Mouse (Mus musculus) midbrain, embryonic 16.5 days (tissue): ENCODE data around the gene Phf5a. TPM values are rescaled to one million over a fixed set of nuclear protein-coding genes. Genes with fewer than 3 reads are reported as not detected.
"Not testable (repeated sequence)": the region's sequence is repeated elsewhere in the genome, so short reads cannot be mapped to it uniquely, and the experiment has no call there.

Experiments
- ATAC-seq: fragments of 200-750 bp; cut with Nextera tagmentation; 2 replicates; pipeline ENCODE4 v1.8.0; 2017; ENCODE audit warnings: moderate TSS enrichment
- H3K27ac ChIP-seq: fragments of 300-500 bp; sonication (generic); 2 replicates; pipeline ENCODE4 v1.5.1; 2014; ENCODE audit warnings: mild to moderate bottlenecking, low read length, mixed read lengths
- H3K27me3 ChIP-seq: fragments of 300-500 bp; sonication (generic); 2 replicates; pipeline ENCODE4 v1.6.1; 2014; ENCODE audit warnings: low read depth, low read length, mixed read lengths; ENCODE audit not compliant: control insufficient read depth, insufficient read depth
- H3K36me3 ChIP-seq: fragments of 300-500 bp; sonication (generic); 2 replicates; pipeline ENCODE4 v1.6.1; 2014; ENCODE audit warnings: mild to moderate bottlenecking, low read length, moderate library complexity, mixed read lengths; ENCODE audit not compliant: control insufficient read depth, insufficient read depth
- H3K4me1 ChIP-seq: fragments of 300-500 bp; sonication (generic); 2 replicates; pipeline ENCODE4 v1.6.1; 2014; ENCODE audit warnings: mild to moderate bottlenecking, low read length, mixed read lengths; ENCODE audit not compliant: control insufficient read depth, insufficient read depth
- H3K4me2 ChIP-seq: fragments of 300-500 bp; sonication (generic); 2 replicates; pipeline ENCODE4 v1.6.1; 2014; ENCODE audit warnings: mild to moderate bottlenecking, low read length, mixed read lengths
- H3K4me3 ChIP-seq: fragments of 300-500 bp; sonication (generic); 2 replicates; pipeline ENCODE4 v1.5.1; 2014; ENCODE audit warnings: low read depth, mild to moderate bottlenecking, low read length, moderate library complexity, mixed read lengths
- H3K9ac ChIP-seq: fragments of 300-500 bp; sonication (generic); 2 replicates; pipeline ENCODE4 v1.6.1; 2014; ENCODE audit warnings: low read depth, low read length, mixed read lengths
- H3K9me3 ChIP-seq: fragments of 300-500 bp; sonication (generic); replicated peaks from 2 replicates; pipeline ENCODE4 v1.6.1; 2014; ENCODE audit warnings: mild to moderate bottlenecking, low read length, mixed read lengths; ENCODE audit not compliant: control insufficient read depth, poor library complexity, severe bottlenecking
- WGBS: fragments of 180-500 bp; shearing (Covaris S2); extraction: QIAGEN DNeasy Blood & Tissue Kit; methylation state at CpG from one replicate; pipeline ENCODE4 v1.1.7; 2014; 5-methylcytosine and 5-hydroxymethylcytosine counted together
- polyA plus RNA-seq: library from polyadenylated mRNA; unstranded; fragments of >200 nt; fragmentation: Nextera tagmentation; extraction: Ambion mirVana; gene quantifications from 2 replicates; pipeline ENCODE4 v1.2.1, GENCODE M21; 2015

Gene Phf5a
- polyA plus RNA-seq, 1 experiment from 2014 or later, result 117 TPM

DNA sequence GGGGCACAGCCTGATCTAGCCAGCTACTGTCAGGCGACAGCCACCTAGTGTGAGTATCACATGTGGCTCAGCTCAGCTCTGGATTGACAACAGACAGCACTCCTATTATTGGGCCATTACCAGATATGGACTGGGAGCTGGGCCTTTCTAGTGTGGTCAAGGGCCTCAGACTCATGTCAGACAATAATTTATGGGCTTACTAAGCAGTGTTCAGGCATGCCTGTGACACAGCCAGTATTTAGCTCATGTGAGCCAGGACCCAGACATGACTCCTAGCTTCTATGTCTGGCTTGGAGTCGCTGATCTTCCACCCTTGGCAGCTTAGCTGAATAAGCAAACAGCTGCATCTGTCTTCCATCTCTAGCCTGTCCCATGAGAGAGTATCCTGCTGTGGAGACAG is 40.8 kb upstream of the Phf5a start:
- Histone ChIP-seq H3K36me3 (peaks cover 46% of the 10 kb centered on the region), H3K27ac (no peak overlapping the region), H3K9me3 (no peaks in the 10 kb centered on the region), H3K4me2 (no peak overlapping the region), H3K4me3 (no peak overlapping the region), H3K27me3 (no peaks in the 10 kb centered on the region), H3K9ac (no peak overlapping the region), H3K4me1 (no peaks in the 10 kb centered on the region)
- ATAC-seq, result no peak
- WGBS, result 76% methylated on average over 2 of the region's 2 CpGs

DNA sequence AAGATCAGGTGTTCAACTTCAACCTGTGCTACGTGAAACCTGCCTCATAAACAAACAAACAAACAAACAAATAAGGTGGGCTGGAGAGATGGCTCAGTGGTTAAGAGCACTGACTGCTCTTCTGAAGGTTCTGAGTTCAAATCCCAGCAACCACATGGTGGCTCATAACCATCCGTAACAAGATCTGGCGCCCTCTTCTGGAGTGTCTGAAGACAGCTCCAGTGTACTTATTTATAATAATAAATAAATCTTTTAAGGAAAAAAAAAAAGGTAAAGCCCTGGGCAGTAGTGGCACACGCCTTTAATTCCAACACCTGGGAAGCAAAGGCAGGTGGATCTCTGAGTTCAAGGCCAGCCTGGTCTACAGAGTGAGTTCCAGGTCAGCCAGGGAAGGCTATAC is 37.1 kb upstream of the Phf5a start:
- 94% methylated on average over 4 of the region's 4 CpGs for WGBS
- peaks cover 45% of the 10 kb centered on the region for H3K36me3 ChIP-seq

DNA sequence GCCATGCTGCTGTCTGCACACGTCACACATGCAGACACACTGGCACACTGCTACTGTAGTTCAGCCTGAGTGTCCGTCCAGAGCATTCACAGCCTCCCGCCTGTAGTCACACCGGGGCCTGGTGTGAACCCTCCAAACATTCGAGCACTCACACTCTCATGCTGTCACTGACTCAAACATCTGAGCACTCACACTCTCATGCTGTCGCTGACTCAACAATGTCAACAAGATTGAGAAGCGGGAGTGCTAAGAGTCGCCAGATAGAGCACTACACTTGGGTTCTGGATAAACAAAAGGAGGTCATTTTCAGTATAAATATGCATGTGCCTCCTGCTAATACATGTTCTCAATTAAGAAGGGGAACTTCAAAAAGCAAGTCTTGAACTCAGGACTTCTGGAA is 36.2 kb upstream of the Phf5a start:
- 98% methylated on average over 8 of the region's 8 CpGs for WGBS
- no peaks in the 10 kb centered on the region for H3K9me3 ChIP-seq
- H3K27me3 ChIP-seq, result no peaks in the 10 kb centered on the region
- no peak overlapping the region for H3K9ac ChIP-seq
- no peak overlapping the region for H3K4me2 ChIP-seq
- no peaks in the 10 kb centered on the region for H3K4me1 ChIP-seq
- no peak for ATAC-seq
- H3K36me3 ChIP-seq, result peaks cover 44% of the 10 kb centered on the region
- no peak overlapping the region for H3K4me3 ChIP-seq
- H3K27ac ChIP-seq, result no peak overlapping the region

More for the DNA sequence above, 37.1 kb upstream of the Phf5a start:
- ATAC-seq, H3K9me3 ChIP-seq, H3K4me3 ChIP-seq, H3K27ac ChIP-seq, H3K4me2 ChIP-seq, H3K4me1 ChIP-seq, H3K27me3 ChIP-seq, H3K9ac ChIP-seq: not testable (repeated sequence)

DNA sequence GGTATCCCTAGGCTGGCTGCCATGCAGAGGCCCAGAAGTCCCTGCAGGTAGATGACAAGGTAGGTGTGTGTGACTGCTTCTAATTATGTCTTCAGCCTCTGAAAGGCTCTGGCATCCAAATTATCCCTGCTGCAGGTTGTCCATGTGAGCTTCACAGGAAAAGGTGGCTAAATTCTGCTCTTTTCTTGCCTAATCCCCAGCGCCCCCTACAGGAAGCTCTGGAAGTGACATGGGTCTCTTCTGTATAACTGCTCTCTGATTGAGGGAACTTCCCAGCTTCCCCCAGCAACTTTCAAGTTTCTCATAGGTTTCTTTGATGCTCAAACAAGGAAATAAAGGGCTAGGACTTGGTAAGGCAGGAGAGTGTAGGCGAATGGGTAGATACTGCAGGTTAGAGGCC is 33.2 kb upstream of the Phf5a start:
- H3K4me2 ChIP-seq, result no peak overlapping the region
- no peak overlapping the region for H3K27ac ChIP-seq
- no peak overlapping the region for H3K4me3 ChIP-seq
- 37% methylated on average over 2 of the region's 2 CpGs for WGBS
- no peak overlapping the region for H3K9ac ChIP-seq
- H3K27me3 ChIP-seq, result no peaks in the 10 kb centered on the region
- H3K4me1 ChIP-seq, result no peaks in the 10 kb centered on the region
- peaks cover 38% of the 10 kb centered on the region for H3K36me3 ChIP-seq
- no peaks in the 10 kb centered on the region for H3K9me3 ChIP-seq
- ATAC-seq, result no peak

DNA sequence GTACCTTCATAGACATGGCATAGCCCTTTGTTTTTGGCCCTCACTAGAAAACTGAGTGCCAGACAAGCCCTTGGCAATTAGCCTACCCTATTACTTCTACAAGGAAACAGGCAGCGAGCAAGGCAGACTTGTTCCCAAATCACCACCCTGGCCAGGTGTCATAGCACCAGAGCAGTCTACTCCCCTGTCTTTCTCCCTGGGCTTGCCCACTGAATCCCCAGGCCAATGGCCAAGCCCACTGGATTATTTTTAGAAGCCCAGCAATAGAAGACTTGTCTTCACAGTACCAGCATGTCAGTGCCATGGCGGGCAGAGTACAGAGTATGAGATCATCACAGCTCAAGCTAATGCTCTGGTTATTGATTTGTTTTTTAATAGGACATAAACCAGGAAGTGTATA is 27.0 kb upstream of the Phf5a start:
- Histone ChIP-seq H3K9ac (no peak overlapping the region), H3K4me2 (no peak overlapping the region), H3K4me1 (no peaks in the 10 kb centered on the region), H3K9me3 (no peaks in the 10 kb centered on the region), H3K4me3 (no peak overlapping the region), H3K27me3 (no peaks in the 10 kb centered on the region), H3K36me3 (peaks cover 23% of the 10 kb centered on the region), H3K27ac (no peak overlapping the region)
- ATAC-seq, result no peak
- 93% methylated on average over 2 of the region's 2 CpGs for WGBS

DNA sequence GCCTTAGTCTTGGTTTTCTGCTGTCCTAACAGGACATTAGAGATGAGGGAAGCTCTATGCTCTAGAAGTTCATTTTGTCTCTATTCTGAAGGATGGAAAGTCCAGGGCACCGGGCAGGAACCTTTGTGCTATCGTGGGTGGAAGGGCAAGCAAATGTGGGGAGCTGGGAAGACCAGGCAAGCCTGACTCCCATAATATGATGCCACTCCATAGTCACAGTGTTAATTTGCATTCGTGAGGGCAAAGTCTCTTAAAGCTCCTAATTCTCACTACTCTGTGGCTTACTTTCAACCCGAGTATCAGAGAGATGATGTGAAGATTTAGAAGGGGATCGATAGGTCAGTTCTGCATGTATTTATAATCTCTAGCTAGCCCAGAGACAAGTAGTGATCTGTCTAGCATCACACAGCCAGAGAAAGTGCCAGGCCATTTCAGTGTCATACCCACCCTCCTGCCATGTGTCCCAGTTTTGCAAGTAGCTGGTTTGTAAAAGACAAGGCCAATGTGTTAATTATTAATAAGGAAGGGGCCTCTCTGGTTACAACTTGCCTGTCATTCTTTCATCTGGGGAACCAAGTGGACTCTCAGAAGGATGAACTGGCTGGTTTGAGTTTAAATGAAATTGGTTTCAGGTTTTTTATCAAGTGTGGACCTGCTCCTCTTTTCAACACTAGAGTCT is 26.0 kb upstream of the Phf5a start:
- Histone ChIP-seq H3K4me3 (no peak overlapping the region), H3K9ac (no peak overlapping the region), H3K9me3 (no peaks in the 10 kb centered on the region), H3K4me2 (no peak overlapping the region), H3K36me3 (peaks cover 21% of the 10 kb centered on the region), H3K4me1 (no peaks in the 10 kb centered on the region), H3K27ac (no peak overlapping the region), H3K27me3 (no peaks in the 10 kb centered on the region)
- WGBS, result 95% methylated on average over 5 of the region's 5 CpGs
- no peak for ATAC-seq

DNA sequence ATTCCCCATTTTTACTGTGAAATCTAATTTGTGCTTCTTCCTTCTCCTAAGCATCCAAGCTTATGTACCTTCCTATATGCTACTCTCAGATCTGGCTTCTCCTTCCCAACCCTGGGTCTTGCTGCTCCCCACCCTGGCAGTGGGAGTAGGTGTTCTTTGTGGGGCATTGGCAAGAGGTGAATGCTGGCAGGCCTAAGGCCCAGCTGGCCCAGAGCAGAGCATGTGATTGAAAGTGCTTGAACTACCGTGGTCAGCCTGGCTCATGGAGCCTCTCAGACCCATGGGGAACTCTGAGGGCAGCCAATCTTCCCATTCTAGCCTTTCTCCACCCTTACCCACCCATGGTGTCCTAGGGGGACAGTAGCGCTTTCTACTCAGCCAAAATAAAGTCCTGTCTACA is 24.7 kb upstream of the Phf5a start:
- H3K27me3 ChIP-seq, result no peaks in the 10 kb centered on the region
- H3K36me3 ChIP-seq, result peaks cover 21% of the 10 kb centered on the region
- H3K9me3 ChIP-seq, result no peaks in the 10 kb centered on the region
- 91% methylated on average over 2 of the region's 2 CpGs for WGBS
- no peak for ATAC-seq
- H3K4me3 ChIP-seq, result no peak overlapping the region
- no peaks in the 10 kb centered on the region for H3K4me1 ChIP-seq
- no peak overlapping the region for H3K27ac ChIP-seq
- H3K9ac ChIP-seq, result no peak overlapping the region
- no peak overlapping the region for H3K4me2 ChIP-seq

DNA sequence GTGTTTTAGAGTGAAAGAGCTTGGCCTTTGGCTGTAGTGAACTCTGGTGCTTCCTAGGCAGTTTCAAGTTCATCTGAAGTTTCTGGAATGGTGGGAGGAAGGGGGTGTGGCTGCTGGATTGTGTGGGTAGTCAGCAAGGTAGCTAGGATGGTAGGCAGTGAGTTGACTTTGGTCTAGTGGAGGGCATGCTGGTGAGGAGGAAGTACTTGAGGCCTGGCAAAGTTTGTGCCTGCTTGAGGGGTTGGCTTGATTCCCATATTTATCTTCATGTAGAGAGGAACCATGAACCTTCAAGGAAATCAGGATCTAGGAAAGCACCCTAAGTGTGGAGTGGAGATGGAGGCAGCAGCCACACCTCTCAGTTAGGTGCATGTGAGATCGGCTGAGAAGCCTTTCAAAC is 22.3 kb upstream of the Phf5a start:
- H3K4me2 ChIP-seq, result no peak overlapping the region
- H3K27me3 ChIP-seq, result no peaks in the 10 kb centered on the region
- H3K9ac ChIP-seq, result no peak overlapping the region
- no peaks in the 10 kb centered on the region for H3K9me3 ChIP-seq
- WGBS, result 78% methylated on average over 1 of the region's 1 CpGs
- no peak overlapping the region for H3K4me3 ChIP-seq
- no peak for ATAC-seq
- H3K4me1 ChIP-seq, result no peaks in the 10 kb centered on the region
- peaks cover 17% of the 10 kb centered on the region; the same call in 1 of the 2 replicates for H3K36me3 ChIP-seq
- no peak overlapping the region for H3K27ac ChIP-seq

DNA sequence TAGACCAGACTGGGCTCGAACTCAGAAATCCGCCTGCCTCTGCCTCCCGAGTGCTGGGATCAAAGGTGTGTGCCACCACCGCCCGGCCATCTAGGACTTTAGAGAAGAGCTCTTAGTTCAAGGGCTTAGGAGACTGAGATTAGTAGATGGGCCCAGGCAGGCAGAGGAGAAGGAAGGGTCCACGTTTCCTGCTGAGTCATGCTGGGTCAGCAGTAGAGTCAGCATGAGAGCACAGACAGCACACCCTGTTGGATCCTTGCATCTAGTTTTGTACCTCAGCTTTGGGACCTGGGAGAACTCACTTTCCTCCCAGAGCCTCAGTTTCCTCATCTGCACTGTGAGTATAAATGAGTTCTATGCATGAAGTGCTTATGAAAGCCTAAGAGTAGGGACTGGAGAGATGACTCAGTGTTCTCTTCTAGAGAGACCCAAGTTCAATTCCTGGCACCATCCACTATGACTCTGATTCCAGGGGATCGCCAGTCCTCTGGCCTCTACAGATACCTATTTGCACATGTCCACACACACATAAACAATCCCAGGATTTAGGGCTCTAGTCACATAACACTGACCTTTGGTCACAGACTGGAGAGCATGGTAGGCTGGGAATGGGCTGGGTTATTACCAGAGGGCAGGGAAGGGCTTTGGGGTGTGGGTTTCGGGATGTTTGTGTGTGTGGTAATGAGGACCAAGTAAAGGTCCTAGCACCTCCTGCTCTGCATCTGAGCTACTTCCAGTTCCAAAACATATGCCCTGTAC is 20.3 kb upstream of the Phf5a start:
- WGBS, result 95% methylated on average over 8 of the region's 8 CpGs

More for the DNA sequence above, 20.3 kb upstream of the Phf5a start:
- Histone ChIP-seq H3K27me3 (no peaks in the 10 kb centered on the region), H3K9me3 (no peaks in the 10 kb centered on the region), H3K4me1 (no peaks in the 10 kb centered on the region), H3K27ac (no peak overlapping the region), H3K36me3 (peaks cover 13% of the 10 kb centered on the region; the same call in 1 of the 2 replicates), H3K9ac (no peak overlapping the region), H3K4me3 (no peak overlapping the region), H3K4me2 (no peak overlapping the region)
- ATAC-seq, result no peak
